Mouse (Mus musculus) kidney, adult 2 months (tissue): ENCODE results near the gene Uqcr11.

Experiments used
- CTCF ChIP-seq: fragments of 200-500 bp; conservative IDR thresholded peaks from 2 replicates; pipeline ENCODE4 v1.5.1; 2011; ENCODE audit warnings: low read depth, mild to moderate bottlenecking, control low read depth, low read length, moderate library complexity, mixed read lengths; ENCODE audit not compliant: insufficient read depth, insufficient read length
- POLR2A ChIP-seq: fragments of 200-500 bp; IDR thresholded peaks from one replicate; pipeline ENCODE4 v1.6.1; 2011; ENCODE audit warnings: low read depth, low read length, control low read depth

DNA sequence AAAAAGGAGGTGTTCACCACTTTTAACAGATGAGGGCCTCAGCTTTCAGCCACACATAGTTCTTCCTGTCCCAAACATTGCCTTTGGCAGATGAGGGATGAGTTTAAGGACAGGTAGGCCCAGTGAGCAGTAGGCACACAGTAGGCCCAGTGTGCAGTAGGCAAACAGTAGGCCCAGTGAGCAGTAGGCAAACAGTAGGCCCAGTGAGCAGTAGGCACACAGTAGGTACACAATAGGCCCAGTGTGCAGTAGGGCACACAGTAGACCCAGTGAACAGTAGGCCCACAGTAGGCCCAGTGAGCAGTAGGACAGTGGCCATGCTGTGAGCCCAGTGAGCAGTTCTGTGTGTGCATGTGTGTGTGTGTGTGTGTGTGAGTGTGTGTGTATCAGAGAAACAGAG is 33.4 kb upstream of the Uqcr11 start:
- no peak for TF ChIP-seq CTCF
- TF ChIP-seq POLR2A = no peak
